Mouse (Mus musculus) cortical plate, adult 2 months (tissue): ENCODE results near the gene Eif2ak3. TPM values are rescaled to one million over a fixed set of nuclear protein-coding genes. Genes with fewer than 3 reads are reported as not detected.

Source experiments
- H3K27ac ChIP-seq: fragments of 200-500 bp; 2 replicates; pipeline ENCODE4 v1.5.1; 2012; ENCODE audit warnings: low read length, control low read depth, inconsistent platforms; ENCODE audit not compliant: insufficient read depth
- H3K4me1 ChIP-seq: fragments of 200-500 bp; 2 replicates; pipeline ENCODE4 v1.6.1; 2011; ENCODE audit warnings: low read length; ENCODE audit not compliant: control insufficient read depth, insufficient read depth
- H3K4me3 ChIP-seq: fragments of 200-500 bp; 2 replicates; pipeline ENCODE4 v1.5.1; 2011; ENCODE audit warnings: mild to moderate bottlenecking, low read length, control low read depth; ENCODE audit not compliant: insufficient read depth
- CTCF ChIP-seq: fragments of 200-500 bp; IDR thresholded peaks from 2 replicates; pipeline ENCODE4 v1.5.1; 2011; ENCODE audit warnings: mild to moderate bottlenecking, control low read depth, low read length; ENCODE audit not compliant: insufficient read depth; ENCODE audit errors: extremely low read depth
- POLR2A ChIP-seq: fragments of 200-500 bp; IDR thresholded peaks from 2 replicates; pipeline ENCODE4 v1.6.1; 2011; ENCODE audit warnings: mild to moderate bottlenecking, low read length, control low read depth; ENCODE audit not compliant: insufficient read depth; ENCODE audit errors: extremely low read depth
- polyA plus RNA-seq: library from polyadenylated mRNA; depleted of rRNA; stranded (reverse); fragments of >200 nt; gene quantifications from 2 replicates; pipeline ENCODE4 v1.2.3, GENCODE M21; 2012

The Eif2ak3 gene
- polyA plus RNA-seq, 1 experiment, result 16.0 TPM

GRCm38 (mm10) chr6:70853371-70853770 lies 9.1 kb downstream of the Eif2ak3 start:
- no peak overlapping the region for H3K27ac ChIP-seq
- no peak for TF ChIP-seq POLR2A
- no peak for TF ChIP-seq CTCF
- H3K4me3 ChIP-seq, result no peak overlapping the region
- H3K4me1 ChIP-seq, result no peaks in the 10 kb centered on the region

- no peak overlapping the region for H3K4me3 ChIP-seq
- no peak for TF ChIP-seq CTCF
- H3K27ac ChIP-seq, result no peak overlapping the region
- H3K4me1 ChIP-seq, result no peaks in the 10 kb centered on the region
Measured at GRCm38 (mm10) chr6:70855529-70856309, 11.4 kb downstream of the Eif2ak3 start.

- H3K27ac ChIP-seq, result no peak overlapping the region
- H3K4me1 ChIP-seq, result no peaks in the 10 kb centered on the region; the same call in 1 of the 2 replicates
- H3K4me3 ChIP-seq, result no peak overlapping the region
- TF ChIP-seq CTCF (no peak), POLR2A (no peak)
Measured at GRCm38 (mm10) chr6:70862726-70863125, 18.4 kb downstream of the Eif2ak3 start.

- H3K27ac ChIP-seq, result no peak overlapping the region
- no peaks in the 10 kb centered on the region; the same call in 1 of the 2 replicates for H3K4me1 ChIP-seq
- no peak for TF ChIP-seq CTCF
- TF ChIP-seq POLR2A, result no peak
- H3K4me3 ChIP-seq, result no peak overlapping the region
Measured at GRCm38 (mm10) chr6:70864285-70864684, 20.0 kb downstream of the Eif2ak3 start.

GRCm38 (mm10) chr6:70866761-70867160 lies 22.4 kb downstream of the Eif2ak3 start:
- Histone ChIP-seq H3K4me1 (no peaks in the 10 kb centered on the region; the same call in 1 of the 2 replicates), H3K27ac (no peak overlapping the region), H3K4me3 (no peak overlapping the region)
- TF ChIP-seq POLR2A, result no peak
- TF ChIP-seq CTCF, result no peak

- Histone ChIP-seq H3K27ac (no peak overlapping the region), H3K4me1 (no peaks in the 10 kb centered on the region), H3K4me3 (no peak overlapping the region)
- TF ChIP-seq POLR2A (no peak), CTCF (no peak)
Measured at GRCm38 (mm10) chr6:70867297-70867696, 23.0 kb downstream of the Eif2ak3 start.

GRCm38 (mm10) chr6:70871511-70871980 lies 27.2 kb downstream of the Eif2ak3 start:
- Histone ChIP-seq H3K27ac (peak overlapping the region; percentile 62; the same call in 1 of the 2 replicates), H3K4me3 (no peak overlapping the region), H3K4me1 (peaks cover 1% of the 10 kb centered on the region; the same call in 1 of the 2 replicates)
- no peak for TF ChIP-seq POLR2A
- no peak for TF ChIP-seq CTCF

GRCm38 (mm10) chr6:70872128-70872527 lies 27.8 kb downstream of the Eif2ak3 start:
- TF ChIP-seq CTCF (no peak), POLR2A (no peak)
- peaks cover 1% of the 10 kb centered on the region; the same call in 1 of the 2 replicates for H3K4me1 ChIP-seq
- no peak overlapping the region for H3K27ac ChIP-seq
- no peak overlapping the region; the same call in 1 of the 2 replicates for H3K4me3 ChIP-seq

GRCm38 (mm10) chr6:70872570-70872969 lies 28.3 kb downstream of the Eif2ak3 start:
- no peak overlapping the region for H3K4me3 ChIP-seq
- TF ChIP-seq CTCF (no peak), POLR2A (no peak)
- no peak overlapping the region for H3K27ac ChIP-seq
- H3K4me1 ChIP-seq, result peaks cover 1% of the 10 kb centered on the region; the same call in 1 of the 2 replicates
